Mouse (Mus musculus): ENCODE results near the gene Zbtb25.

Zbtb25 gene

GRCm38 (mm10) chr12:76376649-76377048, 7.2 kb upstream of the Zbtb25 start:
- no peak for DNase-seq

- DNase-seq: no peak
Observed at GRCm38 (mm10) chr12:76375506-76375905, 6.1 kb upstream of the Zbtb25 start.

DNA sequence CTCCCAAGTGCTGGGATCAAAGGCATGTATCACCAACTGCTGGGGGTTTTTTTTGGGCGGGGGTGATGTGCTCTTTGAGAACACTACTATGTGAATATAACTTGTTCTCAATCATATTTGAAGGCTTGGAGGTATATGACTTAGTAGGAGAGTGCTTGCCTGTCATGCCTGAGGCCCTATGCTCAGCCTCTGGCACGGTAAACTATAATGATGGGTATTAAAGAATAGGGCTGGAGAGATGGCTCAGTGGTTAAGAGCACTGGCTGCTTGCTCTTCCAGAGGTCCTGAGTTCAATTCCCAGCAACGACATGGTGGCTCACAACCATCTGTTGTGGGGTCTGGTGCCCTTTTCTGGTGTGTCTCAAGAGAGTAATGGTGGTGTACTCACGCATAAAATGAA, 5.5 kb upstream of the Zbtb25 start:
- no peak for DNase-seq

GRCm38 (mm10) chr12:76373991-76374390, 4.6 kb upstream of the Zbtb25 start:
- no peak for DNase-seq

- DNase-seq: no peak
Observed at GRCm38 (mm10) chr12:76372881-76373818, 3.7 kb upstream of the Zbtb25 start.

DNA sequence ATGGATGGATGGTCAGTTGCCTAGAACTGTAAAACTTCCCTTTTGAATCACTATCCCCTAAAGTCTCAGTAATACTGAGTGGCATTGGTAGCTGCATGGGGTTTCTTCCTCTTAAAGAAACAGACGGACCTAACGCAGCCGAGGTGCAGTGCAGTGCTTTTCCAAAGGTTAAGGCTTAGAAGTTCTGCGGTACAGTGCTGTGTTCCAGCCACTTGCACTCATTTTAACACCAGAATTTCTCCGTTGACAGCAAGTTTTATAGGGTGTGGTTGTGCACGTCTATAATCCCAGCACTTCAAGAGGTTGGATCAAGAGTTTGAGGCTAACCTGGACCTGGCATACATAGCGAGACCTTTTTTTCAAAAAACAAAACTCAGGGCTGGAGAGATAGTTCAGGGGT, 2.6 kb upstream of the Zbtb25 start:
- no peak for DNase-seq

- DNase-seq: peak; percentile 67
Observed at GRCm38 (mm10) chr12:76370831-76371571, 1.6 kb upstream of the Zbtb25 start.

GRCm38 (mm10) chr12:76369978-76370830, 802 bp upstream of the Zbtb25 start, which contains the start of gene Zbtb1:
Zbtb1 (plus strand) TSS chr12:76370266.
- DNase-seq: peak; percentile 87

DNA sequence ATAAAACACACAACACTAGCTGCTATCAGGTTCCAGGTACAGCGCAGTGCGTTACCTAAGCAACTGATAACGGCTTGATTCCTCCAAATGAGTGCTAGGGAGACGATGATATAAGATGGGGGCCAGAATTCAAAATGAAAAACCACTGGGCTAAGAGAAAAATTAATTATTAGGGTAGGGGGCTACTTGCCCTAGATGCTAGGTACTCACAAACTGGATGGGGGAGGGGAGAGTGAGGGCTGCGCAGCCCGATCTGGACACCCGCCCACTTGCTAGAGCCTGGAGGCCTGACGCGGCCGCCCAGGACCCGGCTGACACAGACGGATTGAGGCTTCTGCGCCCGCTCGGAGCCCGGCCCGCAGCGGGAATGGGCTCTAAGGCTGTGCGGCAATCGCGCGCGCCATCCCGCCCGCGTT, 604 bp downstream of the Zbtb25 start:
- no peak for DNase-seq

DNA sequence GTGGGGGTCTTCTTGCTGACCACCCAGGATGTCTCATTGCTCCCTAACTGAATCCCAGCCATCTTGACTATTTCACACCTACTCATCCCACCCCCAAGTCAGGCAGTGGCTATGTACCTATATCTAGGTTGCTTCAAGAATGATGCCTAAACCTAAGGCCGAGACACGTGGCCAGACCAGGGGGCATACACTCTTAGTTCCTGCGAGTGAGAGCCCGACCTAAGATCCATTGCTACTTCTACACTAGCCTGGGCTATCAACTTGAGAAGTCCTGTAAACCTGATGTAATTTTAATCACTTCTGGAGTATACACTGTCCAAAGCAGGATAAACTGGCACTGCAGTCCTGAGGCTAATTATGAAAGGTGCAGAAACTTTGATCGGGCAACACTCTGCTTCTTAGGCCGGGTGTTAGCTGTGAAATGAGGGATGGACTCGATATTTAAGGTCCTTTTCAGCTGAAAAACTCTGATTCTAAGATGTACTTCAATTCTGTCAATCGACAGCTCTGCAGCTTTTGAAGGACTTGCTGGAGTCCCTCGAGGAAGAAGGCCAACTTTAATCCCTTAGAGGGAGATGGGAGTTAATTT, 1.1 kb downstream of the Zbtb25 start:
- DNase-seq: peak; percentile 52

GRCm38 (mm10) chr12:76367096-76367995, 2.1 kb downstream of the Zbtb25 start:
- peak; percentile 42 for DNase-seq

GRCm38 (mm10) chr12:76366276-76366675, 3.1 kb downstream of the Zbtb25 start:
- no peak for DNase-seq

DNA sequence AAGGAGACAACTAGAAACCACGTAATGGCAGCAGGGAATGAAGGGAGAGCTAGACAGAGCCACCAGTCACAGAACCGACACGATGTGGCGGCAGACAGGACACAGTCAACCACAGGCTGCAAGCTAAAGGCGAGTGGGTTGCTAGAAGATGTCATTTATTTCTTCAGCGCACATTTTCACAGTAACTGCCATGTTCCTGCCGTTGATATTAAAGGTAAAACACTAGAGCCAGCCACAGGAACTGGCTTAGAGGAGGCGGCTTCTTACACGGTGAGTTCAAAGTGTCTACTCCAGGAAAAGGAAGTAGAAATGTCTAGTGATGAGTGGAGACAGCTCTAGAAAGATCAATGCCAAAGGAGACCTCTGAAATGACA, 7.1 kb downstream of the Zbtb25 start:
- no peak for DNase-seq

- DNase-seq: no peak
Observed at GRCm38 (mm10) chr12:76361405-76362302, 7.7 kb downstream of the Zbtb25 start.

- no peak for DNase-seq
Observed at GRCm38 (mm10) chr12:76360868-76361267, 8.5 kb downstream of the Zbtb25 start.

DNA sequence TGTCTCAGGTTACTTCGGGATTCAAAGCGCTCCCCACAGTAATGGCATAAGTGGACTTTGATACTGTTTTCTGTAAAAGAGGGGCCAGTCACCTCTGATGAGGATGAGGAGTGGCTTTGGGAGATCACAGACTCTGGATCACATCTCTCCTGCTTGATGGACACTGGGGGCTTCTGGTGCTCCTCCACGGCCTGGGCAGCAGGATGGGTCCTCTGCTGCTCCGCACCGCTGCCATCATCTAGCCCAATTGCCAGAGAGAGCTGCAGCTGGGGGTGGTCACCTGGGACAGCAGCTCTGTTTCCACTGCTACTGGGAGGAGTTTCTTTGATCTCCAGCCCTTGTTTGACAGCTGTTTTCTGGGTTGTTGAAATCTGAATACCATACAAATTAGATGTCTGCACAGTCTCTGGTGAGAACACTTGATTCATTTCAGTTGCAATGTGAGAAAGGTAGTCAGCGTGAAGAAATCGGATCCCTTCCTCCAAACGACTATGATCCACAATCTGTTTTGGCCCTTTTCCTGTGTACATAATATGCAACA, 19.7 kb downstream of the Zbtb25 start:
- no peak for DNase-seq

GRCm38 (mm10) chr12:76345759-76346455, 23.5 kb downstream of the Zbtb25 start:
- DNase-seq: no peak

- DNase-seq: no peak
Observed at GRCm38 (mm10) chr12:76341080-76341479, 28.3 kb downstream of the Zbtb25 start.
